Mouse (Mus musculus): Measurements from ENCODE around the gene Gm27021.
A peak's percentile ranks its signal among the peaks of the same experiment; 100 is the strongest.

The Gm27021 gene

DNA sequence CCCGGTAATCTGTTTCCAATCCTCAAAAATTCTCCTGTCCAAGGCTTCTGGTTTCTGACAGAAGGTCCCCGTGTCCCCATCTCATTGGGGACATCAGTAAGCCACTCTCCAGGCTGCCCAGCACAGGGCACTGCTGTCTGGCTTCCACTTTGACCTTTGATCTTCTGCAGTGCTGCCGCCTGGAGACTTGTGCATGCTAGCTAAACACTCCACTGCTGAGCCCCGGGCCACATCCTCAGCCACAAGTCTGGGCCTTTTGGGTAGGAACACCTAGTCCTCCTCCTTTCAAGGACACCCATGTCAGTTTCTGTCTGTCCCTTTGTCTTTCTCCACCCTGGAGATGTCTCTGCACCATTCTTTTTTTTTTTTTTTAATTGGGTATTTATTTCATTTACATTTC, 25.1 kb upstream of the Gm27021 start:
- peaks cover 11% of the 10 kb centered on the region for H3K4me1 ChIP-seq (replicated peaks; ENCODE audit: low read depth, low read length)
- H3K36me3 ChIP-seq (ENCODE audit: insufficient read depth, low read length) = no peaks in the 10 kb centered on the region
- peaks cover 23% of the 10 kb centered on the region for H3K27me3 ChIP-seq (ENCODE audit: insufficient read depth, low read length)
- H3K9me3 ChIP-seq (ENCODE audit: low read length) = no peaks in the 10 kb centered on the region
- no peak overlapping the region for H3K4me3 ChIP-seq (replicated peaks; ENCODE audit: low read length)
- TF ChIP-seq CTCF (conservative IDR thresholded peaks at IDR 0.05; ENCODE audit: low read length) (no peak), NANOG (IDR thresholded peaks at IDR 0.05; ENCODE audit: borderline replicate concordance, low read length) (no peak), POU5F1 (IDR thresholded peaks at IDR 0.05; ENCODE audit: borderline replicate concordance, low read length) (no peak)

DNA sequence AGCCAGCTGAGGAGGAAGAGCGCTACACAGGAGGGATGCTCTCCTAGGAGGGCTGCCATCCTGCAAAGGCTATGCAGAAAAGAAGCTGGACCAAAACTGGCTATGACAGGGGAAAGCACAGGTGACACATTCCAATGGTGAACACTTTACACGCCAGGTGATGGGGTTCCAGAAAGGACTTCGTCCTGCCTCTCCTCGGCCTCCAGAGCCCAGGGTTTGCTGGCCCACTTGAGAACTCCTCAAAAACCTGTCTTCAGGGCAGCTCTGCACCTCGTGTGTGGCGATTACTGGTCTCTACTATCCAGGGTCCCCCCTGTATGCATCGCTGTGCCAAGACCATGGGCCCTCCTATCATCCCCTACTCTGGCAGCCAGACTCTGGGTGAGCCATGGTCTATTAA, 20.6 kb upstream of the Gm27021 start:
- no peak for TF ChIP-seq CTCF (conservative IDR thresholded peaks at IDR 0.05; ENCODE audit: low read length)
- TF ChIP-seq POU5F1 (IDR thresholded peaks at IDR 0.05; ENCODE audit: borderline replicate concordance, low read length) = no peak
- no peak for TF ChIP-seq NANOG (IDR thresholded peaks at IDR 0.05; ENCODE audit: borderline replicate concordance, low read length)

DNA sequence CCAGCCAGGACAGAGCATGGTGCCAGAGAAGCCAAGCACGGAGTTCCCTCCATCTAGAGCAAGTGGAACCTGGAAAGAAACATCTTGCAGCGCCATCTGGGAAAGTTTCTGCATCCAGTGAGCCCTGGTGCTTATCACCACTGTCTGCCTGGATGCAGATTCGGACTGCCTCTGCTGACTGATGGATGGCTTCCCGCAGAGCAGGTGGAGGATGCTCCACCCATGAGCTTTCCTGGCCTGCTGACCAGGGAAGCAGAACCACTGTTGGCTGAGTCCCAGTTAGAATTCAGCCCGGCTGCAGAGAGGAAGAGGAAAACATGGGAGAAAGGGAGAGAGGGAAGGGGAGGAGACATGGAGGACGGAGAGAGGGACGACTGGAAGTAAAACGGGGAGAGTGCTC, 19.9 kb upstream of the Gm27021 start:
- no peaks in the 10 kb centered on the region for H3K36me3 ChIP-seq (ENCODE audit: insufficient read depth, low read length)
- no peaks in the 10 kb centered on the region for H3K9me3 ChIP-seq (ENCODE audit: low read length)
- peaks cover 32% of the 10 kb centered on the region for H3K27me3 ChIP-seq (ENCODE audit: insufficient read depth, low read length)
- no peak for TF ChIP-seq POU5F1 (IDR thresholded peaks at IDR 0.05; ENCODE audit: borderline replicate concordance, low read length)
- TF ChIP-seq CTCF (conservative IDR thresholded peaks at IDR 0.05; ENCODE audit: low read length) = no peak
- no peak for TF ChIP-seq NANOG (IDR thresholded peaks at IDR 0.05; ENCODE audit: borderline replicate concordance, low read length)
- no peak overlapping the region for H3K4me3 ChIP-seq (replicated peaks; ENCODE audit: low read length)
- peaks cover 16% of the 10 kb centered on the region for H3K4me1 ChIP-seq (replicated peaks; ENCODE audit: low read depth, low read length)

More for the DNA sequence above, 20.6 kb upstream of the Gm27021 start:
- Histone ChIP-seq H3K4me3 (replicated peaks; ENCODE audit: low read length) (no peak overlapping the region), H3K4me1 (replicated peaks; ENCODE audit: low read depth, low read length) (peaks cover 13% of the 10 kb centered on the region), H3K9me3 (ENCODE audit: low read length) (no peaks in the 10 kb centered on the region), H3K36me3 (ENCODE audit: insufficient read depth, low read length) (no peaks in the 10 kb centered on the region), H3K27me3 (ENCODE audit: insufficient read depth, low read length) (peaks cover 30% of the 10 kb centered on the region)

DNA sequence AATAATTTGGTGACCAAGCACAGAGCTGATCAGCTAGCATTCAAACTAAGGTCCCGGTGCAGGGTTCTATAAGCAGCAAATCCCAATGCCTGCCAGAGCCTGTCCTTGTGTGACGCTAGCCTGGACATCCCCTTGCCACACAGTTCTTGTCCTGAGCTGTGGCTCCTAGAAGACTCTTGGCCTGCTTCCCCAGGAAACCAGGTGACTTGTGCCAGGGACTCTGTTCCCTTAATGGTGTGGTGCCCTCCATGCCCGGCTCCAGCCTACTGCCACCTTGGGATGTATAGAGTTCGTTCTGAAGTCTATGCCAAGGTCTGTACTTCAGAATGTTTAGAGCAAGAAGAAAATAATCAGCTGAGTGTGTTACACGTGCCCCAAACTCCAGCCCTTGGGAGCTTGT, 18.7 kb upstream of the Gm27021 start:
- Histone ChIP-seq H3K4me1 (replicated peaks; ENCODE audit: low read depth, low read length) (peaks cover 16% of the 10 kb centered on the region), H3K9me3 (ENCODE audit: low read length) (no peaks in the 10 kb centered on the region), H3K4me3 (replicated peaks; ENCODE audit: low read length) (no peak overlapping the region), H3K36me3 (ENCODE audit: insufficient read depth, low read length) (no peaks in the 10 kb centered on the region), H3K27me3 (ENCODE audit: insufficient read depth, low read length) (peaks cover 40% of the 10 kb centered on the region)
- TF ChIP-seq NANOG (IDR thresholded peaks at IDR 0.05; ENCODE audit: borderline replicate concordance, low read length) = no peak
- no peak for TF ChIP-seq CTCF (conservative IDR thresholded peaks at IDR 0.05; ENCODE audit: low read length)
- TF ChIP-seq POU5F1 (IDR thresholded peaks at IDR 0.05; ENCODE audit: borderline replicate concordance, low read length) = no peak

DNA sequence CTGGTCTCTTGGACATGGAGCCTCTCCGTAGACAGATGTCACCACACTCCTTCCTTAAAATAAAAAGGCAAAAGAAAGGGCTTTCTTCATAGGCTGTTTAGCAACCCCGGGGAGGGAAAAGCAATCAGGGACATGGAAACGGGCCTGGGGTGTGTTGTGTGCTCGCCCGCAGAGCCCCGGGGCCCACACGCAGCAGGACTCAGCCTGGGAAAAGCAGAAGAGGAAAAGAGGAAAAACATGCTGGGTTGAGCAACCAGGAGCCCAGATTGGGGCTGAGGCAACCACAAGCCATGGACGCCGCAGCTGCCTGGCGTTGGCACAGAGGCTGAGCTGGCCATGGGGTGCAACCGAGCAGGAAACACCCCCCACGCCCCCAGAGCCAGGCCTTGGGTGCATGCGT, 18.2 kb upstream of the Gm27021 start:
- no peaks in the 10 kb centered on the region for H3K36me3 ChIP-seq (ENCODE audit: insufficient read depth, low read length)
- TF ChIP-seq POU5F1 (IDR thresholded peaks at IDR 0.05; ENCODE audit: borderline replicate concordance, low read length) (no peak), NANOG (IDR thresholded peaks at IDR 0.05; ENCODE audit: borderline replicate concordance, low read length) (no peak), CTCF (conservative IDR thresholded peaks at IDR 0.05; ENCODE audit: low read length) (no peak)
- H3K4me3 ChIP-seq (replicated peaks; ENCODE audit: low read length) = no peak overlapping the region
- H3K4me1 ChIP-seq (replicated peaks; ENCODE audit: low read depth, low read length) = peaks cover 16% of the 10 kb centered on the region
- peaks cover 40% of the 10 kb centered on the region for H3K27me3 ChIP-seq (ENCODE audit: insufficient read depth, low read length)
- H3K9me3 ChIP-seq (ENCODE audit: low read length) = no peaks in the 10 kb centered on the region

DNA sequence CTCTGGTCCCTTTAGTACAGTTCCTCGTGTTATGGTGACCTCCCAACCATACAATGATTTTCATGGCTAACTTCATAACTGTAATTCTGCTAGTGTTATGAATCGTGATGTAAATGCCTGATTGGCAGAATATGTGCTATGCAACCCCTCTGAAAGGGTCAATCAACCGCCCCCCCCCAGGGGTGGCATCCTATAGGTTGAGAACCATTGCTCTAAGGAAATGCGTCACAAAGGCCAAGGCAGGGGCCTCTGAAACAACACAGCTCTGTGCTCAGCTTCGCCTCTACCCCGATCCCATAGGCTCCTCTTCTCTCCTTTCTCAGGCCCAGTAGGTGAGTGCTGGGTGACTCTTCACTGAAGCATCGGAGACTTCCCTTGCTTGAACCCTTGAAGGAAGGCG, 17.7 kb upstream of the Gm27021 start:
- peaks cover 16% of the 10 kb centered on the region for H3K4me1 ChIP-seq (replicated peaks; ENCODE audit: low read depth, low read length)
- H3K4me3 ChIP-seq (replicated peaks; ENCODE audit: low read length) = no peak overlapping the region
- no peaks in the 10 kb centered on the region for H3K9me3 ChIP-seq (ENCODE audit: low read length)
- no peaks in the 10 kb centered on the region for H3K36me3 ChIP-seq (ENCODE audit: insufficient read depth, low read length)
- H3K27me3 ChIP-seq (ENCODE audit: insufficient read depth, low read length) = peaks cover 40% of the 10 kb centered on the region
- no peak for TF ChIP-seq POU5F1 (IDR thresholded peaks at IDR 0.05; ENCODE audit: borderline replicate concordance, low read length)
- no peak for TF ChIP-seq CTCF (conservative IDR thresholded peaks at IDR 0.05; ENCODE audit: low read length)
- TF ChIP-seq NANOG (IDR thresholded peaks at IDR 0.05; ENCODE audit: borderline replicate concordance, low read length) = no peak

DNA sequence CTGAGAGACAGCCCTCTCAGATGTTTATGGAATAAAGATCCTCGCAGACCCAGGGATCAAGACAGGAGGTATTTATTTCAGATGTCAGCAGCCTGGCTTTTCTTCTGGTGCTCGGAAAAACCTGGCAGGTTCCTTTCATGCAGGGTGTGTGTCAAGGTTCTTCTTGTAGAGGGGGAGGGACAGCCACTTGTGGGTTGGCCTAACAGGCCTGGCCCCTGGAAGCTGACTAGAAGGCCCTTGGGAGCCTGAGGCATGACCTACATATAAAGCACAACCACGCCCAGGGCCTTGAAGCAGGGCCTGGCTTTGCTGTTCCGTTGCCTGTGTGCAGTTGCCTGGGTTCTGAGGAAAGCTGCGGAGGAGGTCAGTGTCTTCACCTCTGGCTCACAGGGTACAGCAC, 17.2 kb upstream of the Gm27021 start:
- H3K36me3 ChIP-seq (ENCODE audit: insufficient read depth, low read length) = no peaks in the 10 kb centered on the region

DNA sequence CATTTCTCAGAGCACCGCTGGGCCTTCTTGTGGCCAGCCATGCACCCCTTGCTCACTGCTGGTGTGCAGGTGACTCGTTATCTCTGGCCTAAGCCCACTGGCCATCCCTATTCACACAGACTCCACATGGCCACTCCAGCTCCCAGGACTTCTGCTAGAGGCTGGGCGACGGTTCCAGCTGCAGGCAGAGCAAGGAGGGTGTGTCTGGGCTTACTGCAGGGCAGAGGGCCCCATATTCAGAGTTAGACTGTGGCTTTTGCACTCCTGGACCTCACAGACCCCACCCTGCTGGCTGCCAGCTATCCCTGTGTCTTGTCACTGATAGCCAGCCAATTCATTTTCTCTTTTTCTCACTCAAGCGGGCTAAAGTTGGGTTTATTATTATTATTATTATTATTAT, 16.2 kb upstream of the Gm27021 start:
- Histone ChIP-seq H3K9me3 (ENCODE audit: low read length) (no peaks in the 10 kb centered on the region), H3K4me3 (replicated peaks; ENCODE audit: low read length) (peak overlapping the region; percentile 49)
- TF ChIP-seq NANOG (IDR thresholded peaks at IDR 0.05; ENCODE audit: borderline replicate concordance, low read length) = no peak
- TF ChIP-seq CTCF (conservative IDR thresholded peaks at IDR 0.05; ENCODE audit: low read length) = no peak
- no peak for TF ChIP-seq POU5F1 (IDR thresholded peaks at IDR 0.05; ENCODE audit: borderline replicate concordance, low read length)

More for the DNA sequence above, 17.2 kb upstream of the Gm27021 start:
- no peak for TF ChIP-seq CTCF (conservative IDR thresholded peaks at IDR 0.05; ENCODE audit: low read length)
- no peak for TF ChIP-seq POU5F1 (IDR thresholded peaks at IDR 0.05; ENCODE audit: borderline replicate concordance, low read length)
- no peak for TF ChIP-seq NANOG (IDR thresholded peaks at IDR 0.05; ENCODE audit: borderline replicate concordance, low read length)
- no peaks in the 10 kb centered on the region for H3K9me3 ChIP-seq (ENCODE audit: low read length)
- no peak overlapping the region for H3K4me3 ChIP-seq (replicated peaks; ENCODE audit: low read length)
- H3K27me3 ChIP-seq (ENCODE audit: insufficient read depth, low read length) = peaks cover 35% of the 10 kb centered on the region
- H3K4me1 ChIP-seq (replicated peaks; ENCODE audit: low read depth, low read length) = peaks cover 16% of the 10 kb centered on the region

DNA sequence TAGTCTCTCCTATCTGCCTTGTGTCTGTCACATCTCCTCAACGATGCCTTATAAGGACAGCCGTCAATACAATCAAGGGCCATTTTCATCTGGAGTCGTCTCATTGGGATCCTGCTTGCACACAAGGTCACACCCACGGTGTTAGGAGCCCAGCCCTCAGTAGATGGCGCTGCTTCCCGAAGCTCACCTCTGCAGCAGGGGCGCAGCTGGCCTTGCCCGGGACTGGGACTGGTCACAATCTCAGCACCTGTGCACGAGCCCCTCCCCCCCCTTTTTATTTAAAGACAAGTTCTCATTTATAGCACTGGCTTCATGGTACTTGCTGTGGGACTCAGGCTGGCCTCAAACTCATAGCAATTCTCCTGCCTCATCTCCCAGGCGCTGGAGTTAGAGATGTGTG, 15.7 kb upstream of the Gm27021 start:
- Histone ChIP-seq H3K27me3 (ENCODE audit: insufficient read depth, low read length) (peaks cover 29% of the 10 kb centered on the region), H3K9me3 (ENCODE audit: low read length) (no peaks in the 10 kb centered on the region), H3K36me3 (ENCODE audit: insufficient read depth, low read length) (no peaks in the 10 kb centered on the region), H3K4me1 (replicated peaks; ENCODE audit: low read depth, low read length) (peaks cover 19% of the 10 kb centered on the region), H3K4me3 (replicated peaks; ENCODE audit: low read length) (peak overlapping the region; percentile 49)
- TF ChIP-seq CTCF (conservative IDR thresholded peaks at IDR 0.05; ENCODE audit: low read length) = peak; percentile 51
- TF ChIP-seq POU5F1 (IDR thresholded peaks at IDR 0.05; ENCODE audit: borderline replicate concordance, low read length) = no peak
- no peak for TF ChIP-seq NANOG (IDR thresholded peaks at IDR 0.05; ENCODE audit: borderline replicate concordance, low read length)

More for the DNA sequence above, 16.2 kb upstream of the Gm27021 start:
- Histone ChIP-seq H3K27me3 (ENCODE audit: insufficient read depth, low read length) (peaks cover 34% of the 10 kb centered on the region), H3K36me3 (ENCODE audit: insufficient read depth, low read length) (no peaks in the 10 kb centered on the region), H3K4me1 (replicated peaks; ENCODE audit: low read depth, low read length) (peaks cover 16% of the 10 kb centered on the region)
